Mouse (Mus musculus) embryonic stem cell, embryonic (primary cell): ENCODE measurements at regions not wholly inside any gene's neighbourhood (a gene's known extent, or its start where the extent isn't known, plus 50 kb on each side); places are given as distances from the start of the nearest gene placed in this dataset.

ENCODE experiments used
- CTCF ChIA-PET, 4 experiments: fragments of 300-600 bp in 2 of 4; fragments of 350-600 bp in 2 of 4; sonication (Branson Sonifier 250); formaldehyde crosslinking; loops; one replicate each; lab custom pipeline; 2022; ENCODE audit warnings: inconsistent platforms in 2 of 4; lab: Charles Lee
- POLR2A ChIA-PET, 4 experiments: fragments of 300-600 bp in 2 of 4; fragments of 350-600 bp in 2 of 4; sonication (Branson Sonifier 250); formaldehyde crosslinking; loops; one replicate each; lab custom pipeline; 2022; ENCODE audit warnings: antibody characterized with exemption in 4 of 4, inconsistent platforms in 1 of 4; lab: Charles Lee

GRCm38 (mm10) chr16:54120356-54120755 is 1177.4 kb downstream of the Zpld1 start:
- POLR2A ChIA-PET = no interaction called here
- CTCF ChIA-PET = no interaction called here

GRCm38 (mm10) chr16:54098696-54099095 is 1199.1 kb downstream of the Zpld1 start:
- CTCF ChIA-PET = no interaction called here
- POLR2A ChIA-PET = interaction anchor here in 1 of 4 experiments (0.6 kb wide), 1 partner anchor 220 kb away, joined by 5 read pairs; no protein-coding TSS in a partner anchor

- POLR2A ChIA-PET = no interaction called here
Observed at GRCm38 (mm10) chr16:54092206-54092605, 1205.6 kb downstream of the Zpld1 start.

GRCm38 (mm10) chr16:54091061-54091765 is 1206.6 kb downstream of the Zpld1 start:
- CTCF ChIA-PET = no interaction called here
- POLR2A ChIA-PET = no interaction called here

More at GRCm38 (mm10) chr16:54092206-54092605, 1205.6 kb downstream of the Zpld1 start:
- CTCF ChIA-PET = no interaction called here

GRCm38 (mm10) chr16:54080518-54080917 is 1217.3 kb downstream of the Zpld1 start:
- POLR2A ChIA-PET = no interaction called here
- CTCF ChIA-PET = no interaction called here

- CTCF ChIA-PET = no interaction called here
- POLR2A ChIA-PET = no interaction called here
Observed at GRCm38 (mm10) chr16:54047836-54048235, 1250.0 kb downstream of the Zpld1 start.

- POLR2A ChIA-PET = no interaction called here
- CTCF ChIA-PET = no interaction called here
Observed at GRCm38 (mm10) chr16:54041973-54042372, 1255.8 kb downstream of the Zpld1 start.

GRCm38 (mm10) chr16:54016319-54016718 is 1281.5 kb downstream of the Zpld1 start:
- CTCF ChIA-PET = no interaction called here
- POLR2A ChIA-PET = no interaction called here

- ChIA-PET POLR2A (no interaction called here), CTCF (no interaction called here)
Observed at GRCm38 (mm10) chr16:53973711-53974110, 1324.1 kb downstream of the Zpld1 start.

GRCm38 (mm10) chr16:53956646-53957045 is 1341.1 kb downstream of the Zpld1 start:
- CTCF ChIA-PET = no interaction called here
- POLR2A ChIA-PET = no interaction called here

GRCm38 (mm10) chr16:53945303-53945702 is 1352.5 kb downstream of the Zpld1 start:
- CTCF ChIA-PET = no interaction called here
- POLR2A ChIA-PET = no interaction called here

GRCm38 (mm10) chr16:53915794-53916193 is 1382.0 kb downstream of the Zpld1 start:
- CTCF ChIA-PET = no interaction called here
- POLR2A ChIA-PET = no interaction called here

GRCm38 (mm10) chr16:53907125-53907524 is 1390.7 kb downstream of the Zpld1 start:
- ChIA-PET POLR2A (no interaction called here), CTCF (no interaction called here)

- ChIA-PET POLR2A (no interaction called here), CTCF (no interaction called here)
Observed at GRCm38 (mm10) chr16:53903795-53904194, 1394.0 kb downstream of the Zpld1 start.

- ChIA-PET CTCF (no interaction called here), POLR2A (no interaction called here)
Observed at GRCm38 (mm10) chr16:53867342-53867741, 1413.5 kb upstream of the Alcam start.

- POLR2A ChIA-PET = no interaction called here
Observed at GRCm38 (mm10) chr16:53840678-53841077, 1386.8 kb upstream of the Alcam start.

More at GRCm38 (mm10) chr16:53840678-53841077, 1386.8 kb upstream of the Alcam start:
- CTCF ChIA-PET = no interaction called here
